Mouse (Mus musculus) small intestine, adult 10 weeks (tissue): ENCODE results near the gene Olfr1233. TPM values are rescaled to one million over a fixed set of nuclear protein-coding genes. Genes with fewer than 3 reads are reported as not detected.

Source experiments
- polyA plus RNA-seq: library from polyadenylated mRNA; stranded (reverse); fragments of 350-450 nt; fragmentation: Illumina TruSeq; extraction: RNeasy Lipid Tissue Mini Kit (QIAGEN cat#74804); gene quantifications from one replicate; pipeline ENCODE4 v1.2.3, GENCODE M21; 2014; ENCODE audit warnings: low replicate concordance

Gene Olfr1233
- polyA plus RNA-seq: not detected

DNA sequence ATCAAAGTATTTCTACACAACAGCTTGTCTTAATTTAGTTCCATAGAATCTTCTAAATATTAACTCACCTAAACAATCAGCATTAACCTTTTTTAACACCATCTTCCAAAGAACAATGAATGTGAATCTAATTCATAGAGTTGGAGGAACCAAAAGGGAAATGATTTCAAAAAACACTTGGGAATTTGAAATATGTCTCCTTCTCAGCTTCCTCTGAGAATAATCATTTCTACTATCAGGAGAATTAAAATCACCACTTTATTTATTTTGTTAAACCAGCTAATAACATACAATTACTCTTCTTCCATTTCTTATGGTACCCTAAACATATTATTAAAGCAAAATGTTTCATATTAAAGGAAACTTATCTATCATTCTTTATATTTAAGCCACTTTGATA is at the start of gene Olfr1233:
TSS of gene Olfr1233 (minus strand) at position 101 of the 400 bp plus-strand sequence.

GRCm38 (mm10) chr2:89364765-89365164 is 22.6 kb upstream of the Olfr1233 start, which contains the start of gene Olfr1234:
Gene Olfr1234, minus strand, starts transcription at chr2:89364865.

DNA sequence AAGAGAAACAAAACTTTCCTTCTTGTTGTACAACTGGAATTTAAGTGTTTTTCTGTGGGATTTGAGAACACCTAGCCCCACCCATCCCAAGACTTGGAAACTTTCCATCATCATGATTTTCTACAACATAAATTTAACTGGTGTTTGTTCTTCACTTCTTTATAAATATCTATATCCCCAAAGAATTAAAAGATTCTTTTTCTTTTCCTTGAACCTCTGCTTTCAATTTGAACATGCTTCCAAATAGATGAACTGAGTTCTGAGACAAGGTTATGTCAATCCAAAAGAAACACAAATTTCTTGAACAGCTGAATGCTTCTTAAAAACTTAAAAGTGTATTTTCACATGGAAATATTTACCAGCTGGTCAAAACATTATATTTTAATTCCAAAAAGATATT is 12.6 kb downstream of the Olfr1233 start, which contains the start of gene Olfr1232:
TSS of gene Olfr1232 (minus strand) at position 101 of the 400 bp plus-strand sequence.

DNA sequence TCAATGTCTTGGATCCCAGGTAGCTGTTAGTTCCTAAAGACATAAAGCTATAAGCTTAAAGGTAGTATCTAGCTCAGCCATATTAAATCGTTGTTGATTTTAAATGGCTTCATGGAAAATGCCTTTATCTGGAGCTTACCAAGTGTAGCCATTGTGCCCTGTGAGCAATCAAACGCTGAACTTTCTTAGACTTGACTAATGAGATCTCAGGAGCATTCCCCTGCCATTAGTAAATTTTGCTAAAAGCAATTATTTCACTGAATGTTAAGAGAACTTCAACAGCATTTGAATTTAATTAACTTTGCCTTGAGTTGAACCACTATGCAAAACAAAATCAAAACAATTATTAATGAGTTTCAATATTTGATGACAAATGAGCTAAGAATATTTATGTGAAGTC is 35.2 kb downstream of the Olfr1233 start, which contains the start of gene Olfr1231:
TSS of gene Olfr1231 (minus strand) at position 101 of the 400 bp plus-strand sequence.

DNA sequence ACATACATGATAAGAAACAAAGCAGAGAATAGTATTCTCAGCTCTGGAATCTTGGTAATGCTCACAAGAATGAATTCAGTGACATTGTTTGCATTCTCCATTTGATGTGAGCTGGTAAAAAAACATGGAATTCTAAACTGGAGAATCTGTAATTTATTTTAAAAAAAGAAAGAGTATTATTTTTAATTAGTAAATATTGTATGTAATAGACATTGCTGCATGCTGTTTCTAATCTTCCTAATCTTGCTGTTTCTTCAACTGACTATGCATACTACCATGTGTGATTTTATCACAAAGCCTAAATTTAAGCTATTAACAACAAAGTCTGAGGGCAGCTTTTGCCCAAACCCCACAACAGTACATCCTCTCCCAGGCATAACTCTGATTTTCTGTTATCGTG is 45.0 kb downstream of the Olfr1233 start, which contains the start of gene Olfr1230:
TSS of gene Olfr1230 (minus strand) at position 101 of the 400 bp plus-strand sequence.

GRCm38 (mm10) chr2:89287914-89288313 is 54.3 kb downstream of the Olfr1233 start, which contains the start of gene Olfr1229:
Gene Olfr1229, minus strand, starts transcription at chr2:89288014.

Other genes starting within 250 kb of the Olfr1233 start
- not detected for gene Olfr1220, start 235.6 kb downstream of the Olfr1233 start, polyA plus RNA-seq
- gene Olfr1221, start 225.1 kb downstream of the Olfr1233 start, polyA plus RNA-seq: not detected
- not detected for gene Olfr1222, start 209.3 kb downstream of the Olfr1233 start, polyA plus RNA-seq
- not detected for gene Olfr1223, start 190.8 kb downstream of the Olfr1233 start, polyA plus RNA-seq
- gene Olfr1224-ps1, start 178.3 kb downstream of the Olfr1233 start, polyA plus RNA-seq: not detected
- gene Olfr1225, start 167.7 kb downstream of the Olfr1233 start, polyA plus RNA-seq: not detected
- gene Olfr1226, start 142.3 kb downstream of the Olfr1233 start, polyA plus RNA-seq: not detected
- not detected for gene Olfr1228, start 88.3 kb downstream of the Olfr1233 start, polyA plus RNA-seq
- not detected for gene Olfr1229, start 54.4 kb downstream of the Olfr1233 start, polyA plus RNA-seq
- gene Olfr1230, start 45.1 kb downstream of the Olfr1233 start, polyA plus RNA-seq: not detected
- gene Olfr1231, start 35.3 kb downstream of the Olfr1233 start, polyA plus RNA-seq: not detected
- gene Olfr1232, start 12.7 kb downstream of the Olfr1233 start, polyA plus RNA-seq: not detected
- gene Olfr1234, start 22.5 kb upstream of the Olfr1233 start, polyA plus RNA-seq: not detected
- not detected for gene Olfr1238, start 67.3 kb upstream of the Olfr1233 start, polyA plus RNA-seq
- gene Olfr1239, start 78.0 kb upstream of the Olfr1233 start, polyA plus RNA-seq: not detected
- gene Olfr1240, start 100.6 kb upstream of the Olfr1233 start, polyA plus RNA-seq: not detected
- not detected for gene Olfr1241, start 144.7 kb upstream of the Olfr1233 start, polyA plus RNA-seq
- gene Olfr1242, start 155.9 kb upstream of the Olfr1233 start, polyA plus RNA-seq: not detected
- not detected for gene Olfr1243, start 189.1 kb upstream of the Olfr1233 start, polyA plus RNA-seq
- gene Olfr1245, start 236.0 kb upstream of the Olfr1233 start, polyA plus RNA-seq: not detected